Mouse (Mus musculus): ENCODE measurements around the gene Gm11985.

GRCm38 (mm10) chr11:7140449-7140848 is 47.9 kb downstream of the Gm11985 start:
- TF ChIP-seq E2F4 (IDR thresholded peaks at IDR 0.05; ENCODE audit: insufficient replicate concordance, low read depth, low read length): no peak
- no peak for TF ChIP-seq ZMIZ1 (IDR thresholded peaks at IDR 0.05; ENCODE audit: low read depth, low read length)
- no peak for TF ChIP-seq RCOR1 (conservative IDR thresholded peaks at IDR 0.05; ENCODE audit: low read depth, low read length)
- no peak for TF ChIP-seq POLR2AphosphoS2 (IDR thresholded peaks at IDR 0.05; ENCODE audit: low read depth, low read length)
- TF ChIP-seq EP300 (IDR thresholded peaks at IDR 0.05; ENCODE audit: low read length): no peak
- TF ChIP-seq CTCF (conservative IDR thresholded peaks at IDR 0.05 in 1 of 2, IDR thresholded peaks at IDR 0.05 in 1 of 2; ENCODE audit: low read depth in 2 of 2, low read length in 2 of 2): peak; percentile 29 to 76; a peak in 3 of 4 replicates
- peak; percentile 70 for TF ChIP-seq RAD21 (IDR thresholded peaks at IDR 0.05; ENCODE audit: low read depth, low read length)
- TF ChIP-seq ZKSCAN1 (IDR thresholded peaks at IDR 0.05; ENCODE audit: borderline replicate concordance, low read depth, low read length): no peak
- TF ChIP-seq TCF12 (IDR thresholded peaks at IDR 0.05; ENCODE audit: low read depth, low read length): no peak
- TF ChIP-seq POLR2A (IDR thresholded peaks at IDR 0.05; ENCODE audit: low read depth, low read length): no peak
- no peak for TF ChIP-seq KAT2A (IDR thresholded peaks at IDR 0.05; ENCODE audit: insufficient replicate concordance, low read length)
- TF ChIP-seq MAFK (IDR thresholded peaks at IDR 0.05; ENCODE audit: insufficient replicate concordance, low read length): no peak
- no peak for TF ChIP-seq ZNF384 (IDR thresholded peaks at IDR 0.05; ENCODE audit: low read depth, low read length)
